Mouse (Mus musculus): ENCODE measurements at regions not wholly inside any gene's neighbourhood (a gene's known extent, or its start where the extent isn't known, plus 50 kb on each side); places are given as distances from the start of the nearest gene placed in this dataset.

DNA sequence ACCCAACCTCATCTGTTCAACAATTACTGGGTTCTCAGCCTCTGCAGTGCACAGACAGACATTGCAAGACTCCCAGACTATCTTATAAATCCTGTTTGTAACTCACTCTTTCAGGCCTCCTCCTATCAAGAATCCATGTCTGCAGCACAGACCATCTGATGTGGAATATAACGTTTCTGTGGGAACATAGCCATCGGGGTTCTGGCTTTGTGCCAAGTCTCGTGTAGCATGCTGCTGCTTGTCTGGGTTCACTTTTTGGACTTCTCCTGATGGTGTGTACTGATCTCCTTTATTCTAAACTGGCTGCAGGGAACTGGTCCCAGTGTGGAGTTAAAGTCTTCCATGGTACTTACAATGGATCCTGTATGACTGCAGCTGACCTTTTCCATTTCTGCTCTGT is 418.0 kb upstream of the Cdh4 start:
- DNase-seq, result no peak

DNA sequence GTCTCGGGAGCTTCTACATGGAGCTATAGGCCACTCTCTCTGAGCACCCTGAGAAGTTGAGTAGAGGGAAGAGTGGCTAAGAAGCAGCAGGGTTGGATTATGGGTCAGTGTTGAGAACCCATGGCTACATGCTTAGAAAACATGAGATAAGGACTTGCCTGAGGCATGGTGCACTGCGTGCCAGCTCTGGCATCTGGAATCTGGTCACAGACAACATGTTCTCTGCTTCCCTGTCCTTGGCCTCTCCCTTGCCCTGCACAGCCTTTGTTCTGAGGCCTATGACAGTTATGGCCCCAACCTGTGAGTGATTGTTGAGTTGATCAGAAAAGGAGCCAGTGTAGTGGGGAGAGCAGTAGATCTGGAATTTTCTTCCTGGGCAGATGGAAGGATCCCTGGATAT is 409.1 kb upstream of the Cdh4 start:
- DNase-seq, result no peak

- no peak for DNase-seq
Measured at GRCm38 (mm10) chr2:179035446-179035845, 406.8 kb upstream of the Cdh4 start.

DNA sequence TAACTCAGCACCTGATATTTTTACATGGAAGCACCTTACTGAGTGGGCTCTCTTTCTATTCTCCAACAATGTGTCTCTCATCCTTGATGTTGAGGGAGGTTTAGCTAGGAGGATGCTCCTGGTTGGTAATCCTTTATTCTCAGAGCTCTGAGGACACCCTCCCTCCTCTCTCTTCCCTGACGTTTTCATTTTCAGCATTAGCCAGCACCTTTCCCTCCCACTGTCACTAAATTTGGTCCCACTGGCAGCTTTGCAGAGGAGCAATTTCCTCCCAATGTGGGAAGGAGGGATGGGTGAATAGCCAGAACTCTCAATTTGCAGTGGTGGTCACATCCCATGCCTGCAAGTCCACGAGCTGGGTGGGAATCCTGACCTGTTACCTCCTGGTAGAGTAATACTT is 402.5 kb upstream of the Cdh4 start:
- DNase-seq, result no peak

DNA sequence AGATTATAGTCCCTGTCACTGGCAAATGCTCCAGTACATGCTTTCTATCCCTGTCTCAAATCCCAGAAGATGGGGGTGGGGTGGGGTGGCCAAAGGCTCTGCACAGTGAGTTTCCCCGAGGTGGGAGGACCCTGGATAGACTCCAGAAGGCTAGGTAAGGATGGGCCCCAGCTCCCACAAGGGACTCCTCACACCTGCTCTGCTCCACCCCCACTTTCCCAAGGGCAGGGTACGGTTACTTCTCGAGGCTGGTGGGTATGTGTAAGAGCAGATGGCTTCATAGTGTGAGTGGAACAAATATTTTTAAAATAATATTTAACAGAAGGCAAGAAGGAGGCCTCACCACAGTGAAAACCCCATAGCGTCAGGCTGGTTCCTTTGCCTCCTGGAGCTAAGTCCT is 398.6 kb upstream of the Cdh4 start:
- DNase-seq, result no peak

- DNase-seq, result no peak
Measured at GRCm38 (mm10) chr2:179045361-179045760, 396.9 kb upstream of the Cdh4 start.

- DNase-seq, result no peak
Measured at GRCm38 (mm10) chr2:179054441-179054840, 387.8 kb upstream of the Cdh4 start.

DNA sequence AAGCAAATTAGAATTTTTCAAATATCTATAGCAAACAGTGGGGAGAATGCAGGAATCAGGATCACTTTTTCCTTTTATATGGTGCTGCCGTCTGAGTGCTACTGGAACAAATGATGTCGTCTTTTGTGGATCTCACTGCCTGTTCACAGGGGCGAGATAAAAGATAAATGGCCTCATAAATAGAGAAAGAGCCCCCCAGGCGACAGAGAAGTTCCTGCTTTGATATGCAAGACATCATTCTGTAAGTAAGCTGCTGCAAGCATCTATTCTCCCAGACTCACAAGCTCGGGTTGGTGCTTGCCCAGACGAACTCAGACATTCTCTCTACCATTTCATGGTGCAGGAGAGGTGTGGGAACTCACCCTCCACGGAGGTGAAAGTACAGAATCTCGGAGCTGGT is 377.6 kb upstream of the Cdh4 start:
- no peak for DNase-seq

DNA sequence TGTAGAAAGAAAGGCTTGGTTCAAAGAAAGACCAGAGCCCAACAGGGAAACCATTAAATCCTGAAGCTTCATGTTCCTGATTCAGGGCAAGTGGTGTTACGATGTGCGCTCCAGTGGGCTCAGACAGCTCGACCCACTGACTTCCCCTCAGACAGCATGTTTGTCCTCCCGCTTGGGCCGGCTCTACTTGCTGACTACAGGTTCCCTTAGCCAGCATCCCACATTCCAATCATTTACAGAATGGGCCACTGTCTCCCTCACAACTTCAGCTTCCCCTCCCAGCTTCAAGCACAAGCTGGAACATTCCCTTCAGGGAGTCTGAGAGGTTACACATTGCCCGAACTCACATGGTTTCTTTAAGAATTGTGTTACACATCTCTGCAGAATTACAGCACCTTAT is 372.7 kb upstream of the Cdh4 start:
- no peak for DNase-seq

DNA sequence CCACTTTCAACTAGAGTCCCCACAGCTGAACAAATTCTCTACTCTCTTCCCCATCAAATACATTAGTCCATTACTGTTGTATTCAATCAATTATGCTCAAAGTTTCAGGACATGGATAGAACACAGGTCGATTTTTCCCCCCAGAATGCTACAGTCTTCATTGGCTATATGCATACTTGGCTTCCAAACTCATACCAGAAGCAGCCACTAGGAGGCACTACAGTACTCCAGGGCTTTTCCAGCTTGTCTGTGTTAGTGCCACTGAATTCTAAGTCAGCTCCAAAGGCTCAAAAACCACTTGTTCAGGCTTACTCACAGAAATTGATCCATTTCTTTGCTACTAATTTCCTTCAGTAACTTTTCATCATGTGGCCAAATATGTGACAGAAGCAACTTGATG is 371.9 kb upstream of the Cdh4 start:
- no peak for DNase-seq

GRCm38 (mm10) chr2:179080462-179081274 is 361.6 kb upstream of the Cdh4 start:
- no peak for DNase-seq

DNA sequence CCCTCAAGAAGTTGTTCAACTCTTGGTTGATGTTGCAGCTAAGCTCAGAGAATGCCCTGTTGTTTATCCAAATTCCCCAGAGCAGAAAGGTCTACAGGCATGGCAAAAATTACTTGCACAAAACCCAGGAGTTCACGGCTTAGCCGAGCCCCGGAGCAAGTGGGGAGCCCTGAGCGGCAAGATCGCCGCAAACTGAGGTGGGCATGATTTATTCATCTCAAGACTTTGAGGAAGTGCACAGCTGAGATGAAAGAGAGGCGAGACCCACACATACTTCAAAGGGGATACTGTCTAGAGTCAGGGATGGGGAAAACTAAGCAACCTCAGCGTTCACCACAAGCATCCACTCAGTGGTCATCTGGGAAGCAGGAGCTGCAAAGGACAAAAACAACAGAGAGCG is 355.3 kb upstream of the Cdh4 start:
- DNase-seq, result no peak

- no peak for DNase-seq
Measured at GRCm38 (mm10) chr2:179091480-179091879, 350.8 kb upstream of the Cdh4 start.

DNA sequence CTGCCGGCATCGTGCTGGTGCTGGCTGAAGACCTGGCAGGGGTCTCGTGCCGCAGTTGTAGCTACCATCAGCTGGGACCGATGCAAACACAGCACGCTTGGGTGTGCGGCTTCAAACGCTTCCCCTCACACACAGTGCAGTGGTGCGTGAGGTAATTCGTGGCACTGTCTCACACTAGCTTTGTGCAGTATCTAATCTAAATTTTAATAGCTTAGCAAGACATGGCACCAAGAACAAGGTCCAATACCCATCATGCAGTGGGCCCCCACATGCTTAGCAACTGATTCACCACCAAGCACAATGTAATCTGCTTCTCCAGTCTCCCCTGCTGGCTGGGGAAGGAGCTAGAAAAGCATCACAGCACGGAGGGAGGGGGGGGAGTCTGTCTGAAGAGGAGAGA is 348.2 kb upstream of the Cdh4 start:
- no peak for DNase-seq

GRCm38 (mm10) chr2:179095981-179096380 is 346.2 kb upstream of the Cdh4 start:
- DNase-seq, result no peak

DNA sequence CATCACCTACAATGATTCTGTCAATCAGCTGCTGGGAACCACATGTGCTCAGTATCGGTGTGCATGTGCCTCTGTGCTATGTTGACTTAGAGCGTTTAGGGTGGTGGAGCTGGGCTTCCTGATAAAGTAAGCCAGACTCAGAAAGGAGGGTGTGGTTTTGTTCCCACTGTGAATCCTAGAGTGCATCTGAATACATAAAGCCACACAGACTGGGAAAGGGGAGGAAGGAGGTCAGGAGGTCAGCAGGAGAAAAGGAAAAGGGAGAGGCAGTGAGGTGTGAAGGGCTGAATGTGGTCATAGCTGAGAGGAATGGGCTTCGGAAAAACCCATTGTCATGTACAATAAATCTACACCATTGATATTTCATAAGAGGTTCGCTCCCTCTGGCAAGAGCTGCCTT is 345.4 kb upstream of the Cdh4 start:
- DNase-seq, result no peak

DNA sequence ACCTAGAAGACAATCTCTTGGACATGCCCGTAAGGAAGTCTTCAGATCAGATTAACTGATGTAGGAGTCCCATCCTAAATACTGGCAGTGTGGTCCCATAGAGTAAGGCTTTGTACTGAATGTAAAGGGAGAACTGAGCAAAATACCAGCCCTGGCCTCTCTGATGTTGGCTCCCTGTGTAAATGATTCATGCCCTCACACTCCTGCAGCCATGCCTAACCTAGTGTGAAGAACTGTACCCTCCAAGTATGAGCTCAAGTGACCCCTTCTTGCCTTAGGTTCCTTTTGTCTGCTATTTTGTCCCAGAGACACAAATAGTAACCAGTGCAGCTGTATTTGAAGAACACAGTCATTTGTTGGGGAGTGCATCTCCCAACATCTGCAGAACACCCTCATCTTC is 342.4 kb upstream of the Cdh4 start:
- DNase-seq, result no peak

- DNase-seq, result no peak
Measured at GRCm38 (mm10) chr2:179103114-179103513, 339.1 kb upstream of the Cdh4 start.

GRCm38 (mm10) chr2:179112951-179113350 is 329.3 kb upstream of the Cdh4 start:
- DNase-seq, result no peak

GRCm38 (mm10) chr2:179128018-179128417 is 314.2 kb upstream of the Cdh4 start:
- DNase-seq, result no peak

- DNase-seq, result no peak
Measured at GRCm38 (mm10) chr2:179128432-179128831, 313.8 kb upstream of the Cdh4 start.

DNA sequence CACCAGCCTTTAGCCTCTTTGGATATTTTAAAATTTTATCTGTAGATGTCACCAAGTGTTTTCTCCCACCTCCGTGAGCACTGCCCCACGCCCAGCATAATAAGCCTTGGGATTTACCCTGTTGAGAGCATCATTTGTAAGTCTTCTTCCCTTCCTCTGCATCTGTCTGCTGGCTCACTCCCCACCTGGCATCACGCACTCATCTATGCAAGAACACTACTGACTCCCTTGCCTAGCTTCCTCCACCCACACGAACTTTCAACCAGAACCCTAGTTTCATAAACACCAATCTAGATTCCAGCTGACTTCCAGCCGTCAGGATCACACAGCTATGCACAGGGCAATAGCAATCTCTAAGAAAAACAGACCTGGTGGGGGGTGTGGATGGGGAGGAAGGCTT is 311.2 kb upstream of the Cdh4 start:
- no peak for DNase-seq

DNA sequence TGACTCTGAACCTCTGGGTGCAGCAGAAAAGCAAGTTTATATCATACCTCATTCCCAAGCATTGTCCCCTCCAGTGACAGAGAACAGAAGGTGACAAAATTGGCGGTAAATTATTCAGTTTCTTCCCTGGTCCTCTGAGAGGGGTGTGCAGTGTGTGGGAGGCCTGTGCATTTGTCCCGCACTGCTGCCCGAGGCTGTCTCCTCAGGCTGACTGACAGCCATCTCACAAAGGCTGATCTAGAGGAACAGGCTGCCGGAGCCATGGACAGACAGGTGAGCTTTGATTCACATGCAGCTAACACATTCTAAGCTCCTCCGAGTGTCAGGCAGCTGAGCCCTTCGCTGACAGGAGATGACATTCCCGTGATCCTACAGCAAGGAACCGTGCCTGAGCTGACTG is 299.9 kb upstream of the Cdh4 start:
- DNase-seq, result no peak

DNA sequence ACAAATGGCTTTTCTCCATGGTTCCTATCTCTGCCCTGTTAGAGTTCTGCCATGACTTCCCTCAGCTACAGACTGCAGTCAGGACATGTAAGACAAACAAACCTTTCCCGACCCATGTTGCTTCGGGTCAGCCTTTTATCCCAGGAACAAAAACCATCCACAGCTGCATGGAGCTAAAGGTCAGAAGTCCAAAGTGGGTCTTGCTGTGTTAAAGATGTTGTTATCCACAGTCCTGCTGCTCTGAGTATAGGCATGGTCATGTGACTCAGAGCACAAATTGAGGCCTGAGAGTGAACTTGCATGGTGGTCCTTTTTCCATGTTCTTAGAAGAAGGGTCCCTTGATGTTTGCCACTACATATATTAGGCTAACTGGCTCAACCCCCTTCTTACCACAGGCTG is 296.5 kb upstream of the Cdh4 start:
- no peak for DNase-seq

DNA sequence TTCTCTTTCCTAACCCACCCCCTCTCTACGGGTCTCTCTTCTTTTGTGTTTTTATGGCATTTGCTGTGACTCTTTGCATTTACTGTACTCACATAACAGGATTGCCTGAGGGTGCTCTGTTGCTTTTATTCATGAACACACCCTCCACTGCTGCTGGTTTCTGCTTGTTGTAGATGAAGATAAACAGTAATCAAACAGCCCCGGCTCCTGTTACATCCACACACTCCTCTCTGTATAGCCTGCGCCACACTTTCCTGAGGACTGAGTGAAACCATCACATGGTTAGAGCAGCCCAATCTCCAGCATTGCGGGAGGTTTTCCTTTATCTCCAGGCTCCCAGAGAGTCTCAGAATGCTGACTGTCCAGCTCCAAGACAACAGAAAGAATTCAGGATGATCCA is 296.0 kb upstream of the Cdh4 start:
- DNase-seq, result no peak
